Mouse (Mus musculus): ENCODE data around the gene Bbc3. TPM values are rescaled to one million over a fixed set of nuclear protein-coding genes. Genes with fewer than 3 reads are reported as not detected.

Gene Bbc3
- total and polyA plus RNA-seq, 3 experiments = 9.0 to 209 (median 10.2) TPM

- peaks cover 41% of the 10 kb centered on the region for H3K4me1 ChIP-seq (ENCODE audit: insufficient read depth, low read depth, low read length)
- no peaks in the 10 kb centered on the region for H3K27me3 ChIP-seq (ENCODE audit: insufficient read depth, low read length)
- H3K9me3 ChIP-seq (replicated peaks) = no peaks in the 10 kb centered on the region
- no peak for TF ChIP-seq GATA2 (IDR thresholded peaks at IDR 0.05; ENCODE audit: borderline replicate concordance, low read depth, low read length)
- TF ChIP-seq CTCF (IDR thresholded peaks at IDR 0.05; ENCODE audit: low read depth, low read length) = no peak
- no peak for TF ChIP-seq TAL1 (conservative IDR thresholded peaks at IDR 0.05; ENCODE audit: low read depth, low read length)
- TF ChIP-seq GATA1 (IDR thresholded peaks at IDR 0.05; ENCODE audit: borderline replicate concordance, low read length) = no peak
- no peak for TF ChIP-seq POLR2AphosphoS5 (IDR thresholded peaks at IDR 0.05; ENCODE audit: insufficient replicate concordance, low read depth, low read length)
- DNase-seq (ENCODE audit: low spot score) (no peak), ATAC-seq (ENCODE audit: extremely low read depth, insufficient number of reproducible peaks, low FRiP score, poor library complexity, severe bottlenecking) (no peak)
- peaks cover 97% of the 10 kb centered on the region for H3K36me3 ChIP-seq (replicated peaks)
- H3K4me3 ChIP-seq (ENCODE audit: low read depth, low read length) = no peak overlapping the region
Measured at GRCm38 (mm10) chr7:16366669-16367068, 58.5 kb downstream of the Bbc3 start.

Other genes starting within 250 kb of the Bbc3 start
- gene Zfp541, start 246.6 kb upstream of the Bbc3 start, total RNA-seq (2014; fragmentation: Nextera tagmentation) = not detected in 2 replicates
- under 0.01 TPM in 1 of 2 replicates, not detected in the other for gene Zfp541, start 246.6 kb upstream of the Bbc3 start, total RNA-seq (2017)
- not detected in 2 replicates for gene Zfp541, start 246.6 kb upstream of the Bbc3 start, polyA plus RNA-seq (2012)
- gene Napa, start 209.9 kb upstream of the Bbc3 start, total RNA-seq (2014; fragmentation: Nextera tagmentation) = 116 and 156 TPM in 2 replicates
- gene Napa, start 209.9 kb upstream of the Bbc3 start, total RNA-seq (2017) = 73.6 and 86.9 TPM in 2 replicates
- 137 and 159 TPM in 2 replicates for gene Napa, start 209.9 kb upstream of the Bbc3 start, polyA plus RNA-seq (2012)
- gene Kptn, start 188.5 kb upstream of the Bbc3 start, total RNA-seq (2014; fragmentation: Nextera tagmentation) = 8.8 and 12.6 TPM in 2 replicates
- 15.0 and 18.7 TPM in 2 replicates for gene Kptn, start 188.5 kb upstream of the Bbc3 start, total RNA-seq (2017)
- gene Kptn, start 188.5 kb upstream of the Bbc3 start, polyA plus RNA-seq (2012) = 24.5 and 29.4 TPM in 2 replicates
- 0.15 and 0.23 TPM in 2 replicates for gene Slc8a2, start 178.6 kb upstream of the Bbc3 start, total RNA-seq (2014; fragmentation: Nextera tagmentation)
- under 0.01 and 0.05 TPM in 2 replicates for gene Slc8a2, start 178.6 kb upstream of the Bbc3 start, total RNA-seq (2017)
- gene Slc8a2, start 178.6 kb upstream of the Bbc3 start, polyA plus RNA-seq (2012) = 0.03 TPM in 1 of 2 replicates, not detected in the other
- 0.60 and 3.6 TPM in 2 replicates for gene Meis3, start 133.3 kb upstream of the Bbc3 start, total RNA-seq (2014; fragmentation: Nextera tagmentation)
- 1.9 and 2.2 TPM in 2 replicates for gene Meis3, start 133.3 kb upstream of the Bbc3 start, total RNA-seq (2017)
- gene Meis3, start 133.3 kb upstream of the Bbc3 start, polyA plus RNA-seq (2012) = 1.8 and 2.6 TPM in 2 replicates
- gene Dhx34, start 86.4 kb upstream of the Bbc3 start, total RNA-seq (2014; fragmentation: Nextera tagmentation) = 9.6 and 10.7 TPM in 2 replicates
- gene Dhx34, start 86.4 kb upstream of the Bbc3 start, total RNA-seq (2017) = 6.9 and 8.8 TPM in 2 replicates
- gene Dhx34, start 86.4 kb upstream of the Bbc3 start, polyA plus RNA-seq (2012) = 25.1 and 26.6 TPM in 2 replicates
- gene C5ar2, start 64.2 kb upstream of the Bbc3 start, total RNA-seq (2014; fragmentation: Nextera tagmentation) = 0.23 and 0.63 TPM in 2 replicates
- gene C5ar2, start 64.2 kb upstream of the Bbc3 start, total RNA-seq (2017) = 0.12 and 0.27 TPM in 2 replicates
- 0.02 TPM in 2 replicates for gene C5ar2, start 64.2 kb upstream of the Bbc3 start, polyA plus RNA-seq (2012)
- gene C5ar1, start 48.9 kb upstream of the Bbc3 start, total RNA-seq (2014; fragmentation: Nextera tagmentation) = not detected in 2 replicates
- 0.16 and 0.64 TPM in 2 replicates for gene C5ar1, start 48.9 kb upstream of the Bbc3 start, total RNA-seq (2017)
- gene C5ar1, start 48.9 kb upstream of the Bbc3 start, polyA plus RNA-seq (2012) = not detected in 2 replicates
- gene Inafm1, start 34.8 kb upstream of the Bbc3 start, total RNA-seq (2014; fragmentation: Nextera tagmentation) = 3.5 and 4.1 TPM in 2 replicates
- gene Inafm1, start 34.8 kb upstream of the Bbc3 start, total RNA-seq (2017) = 18.8 and 23.1 TPM in 2 replicates
- 92.0 and 140 TPM in 2 replicates for gene Inafm1, start 34.8 kb upstream of the Bbc3 start, polyA plus RNA-seq (2012)
- gene Ccdc9, start 21.6 kb upstream of the Bbc3 start, total RNA-seq (2014; fragmentation: Nextera tagmentation) = 8.1 and 16.6 TPM in 2 replicates
- gene Ccdc9, start 21.6 kb upstream of the Bbc3 start, total RNA-seq (2017) = 58.0 and 66.0 TPM in 2 replicates
- gene Ccdc9, start 21.6 kb upstream of the Bbc3 start, polyA plus RNA-seq (2012) = 133 and 136 TPM in 2 replicates
- gene Sae1, start 79.4 kb downstream of the Bbc3 start, total RNA-seq (2014; fragmentation: Nextera tagmentation) = 105 TPM in 2 replicates
- gene Sae1, start 79.4 kb downstream of the Bbc3 start, total RNA-seq (2017) = 319 and 383 TPM in 2 replicates
- gene Sae1, start 79.4 kb downstream of the Bbc3 start, polyA plus RNA-seq (2012) = 49.5 and 52.0 TPM in 2 replicates
- gene Zc3h4, start 92.5 kb downstream of the Bbc3 start, total RNA-seq (2014; fragmentation: Nextera tagmentation) = 62.2 and 64.4 TPM in 2 replicates
- 18.6 and 23.7 TPM in 2 replicates for gene Zc3h4, start 92.5 kb downstream of the Bbc3 start, total RNA-seq (2017)
- 179 and 193 TPM in 2 replicates for gene Zc3h4, start 92.5 kb downstream of the Bbc3 start, polyA plus RNA-seq (2012)
- gene Tmem160, start 144.4 kb downstream of the Bbc3 start, total RNA-seq (2014; fragmentation: Nextera tagmentation) = 21.6 and 22.7 TPM in 2 replicates
- 23.9 and 35.0 TPM in 2 replicates for gene Tmem160, start 144.4 kb downstream of the Bbc3 start, total RNA-seq (2017)
- 166 and 224 TPM in 2 replicates for gene Tmem160, start 144.4 kb downstream of the Bbc3 start, polyA plus RNA-seq (2012)
- gene Npas1, start 169.3 kb downstream of the Bbc3 start, total RNA-seq (2014; fragmentation: Nextera tagmentation) = not detected in 2 replicates
- gene Npas1, start 169.3 kb downstream of the Bbc3 start, total RNA-seq (2017) = 0.05 TPM in 1 of 2 replicates, not detected in the other
- not detected in 2 replicates for gene Npas1, start 169.3 kb downstream of the Bbc3 start, polyA plus RNA-seq (2012)

Measured in G1E (cell line).